Mouse (Mus musculus): ENCODE results near the gene Tsg101.

Tsg101 gene

GRCm38 (mm10) chr7:46877255-46877654 is 42.5 kb downstream of the Tsg101 start:
- DNase-seq (ENCODE audit: inconsistent age in 2 of 2, low spot score in 1 of 2) = no peak

- DNase-seq (ENCODE audit: inconsistent age in 2 of 2, low spot score in 1 of 2) = no peak
These were observed 42.9 kb downstream of the Tsg101 start for GRCm38 (mm10) chr7:46876841-46877240.

- no peak for DNase-seq (ENCODE audit: inconsistent age in 2 of 2, low spot score in 1 of 2)
These were observed 47.8 kb downstream of the Tsg101 start for GRCm38 (mm10) chr7:46871988-46872387.

GRCm38 (mm10) chr7:46860996-46861395 is 58.8 kb downstream of the Tsg101 start, which contains the start of gene Ldhc:
Gene Ldhc, plus strand, starts transcription at chr7:46861203.
- no peak for DNase-seq (ENCODE audit: inconsistent age in 2 of 2, low spot score in 1 of 2)

- no peak for DNase-seq (ENCODE audit: inconsistent age in 2 of 2, low spot score in 1 of 2)
These were observed 60.7 kb downstream of the Tsg101 start for GRCm38 (mm10) chr7:46859031-46859430.

- DNase-seq (ENCODE audit: inconsistent age in 2 of 2, low spot score in 1 of 2) = no peak
These were observed 62.3 kb downstream of the Tsg101 start for GRCm38 (mm10) chr7:46857436-46857835.

- DNase-seq (ENCODE audit: inconsistent age in 2 of 2, low spot score in 1 of 2) = no peak
These were observed 63.8 kb downstream of the Tsg101 start for GRCm38 (mm10) chr7:46855866-46856560.

GRCm38 (mm10) chr7:46853365-46853764 is 66.4 kb downstream of the Tsg101 start:
- no peak for DNase-seq (ENCODE audit: inconsistent age in 2 of 2, low spot score in 1 of 2)

GRCm38 (mm10) chr7:46852666-46853065 is 67.1 kb downstream of the Tsg101 start:
- DNase-seq (ENCODE audit: inconsistent age in 2 of 2, low spot score in 1 of 2) = no peak

GRCm38 (mm10) chr7:46851026-46851425 is 68.7 kb downstream of the Tsg101 start:
- no peak for DNase-seq (ENCODE audit: inconsistent age in 2 of 2, low spot score in 1 of 2)

GRCm38 (mm10) chr7:46849287-46849686 is 70.5 kb downstream of the Tsg101 start:
- DNase-seq (ENCODE audit: inconsistent age in 2 of 2, low spot score in 1 of 2) = peak in 1 of 2 experiments; percentile 54

- peak; percentile 63 to 83 for DNase-seq (ENCODE audit: inconsistent age in 2 of 2, low spot score in 1 of 2)
These were observed 73.1 kb downstream of the Tsg101 start for GRCm38 (mm10) chr7:46846486-46847244.

GRCm38 (mm10) chr7:46845978-46846485 is 73.7 kb downstream of the Tsg101 start:
- DNase-seq (ENCODE audit: inconsistent age in 2 of 2, low spot score in 1 of 2) = peak; percentile 48 to 81

GRCm38 (mm10) chr7:46845211-46845977 is 74.4 kb downstream of the Tsg101 start:
- DNase-seq (ENCODE audit: inconsistent age in 2 of 2, low spot score in 1 of 2) = peak; percentile 93 to 96

- no peak for DNase-seq (ENCODE audit: inconsistent age in 2 of 2, low spot score in 1 of 2)
These were observed 76.2 kb downstream of the Tsg101 start for GRCm38 (mm10) chr7:46843576-46843975.

- no peak for DNase-seq (ENCODE audit: inconsistent age in 2 of 2, low spot score in 1 of 2)
These were observed 77.5 kb downstream of the Tsg101 start for GRCm38 (mm10) chr7:46842278-46842677.

- DNase-seq (ENCODE audit: inconsistent age in 2 of 2, low spot score in 1 of 2) = no peak
These were observed 78.8 kb downstream of the Tsg101 start, which contains the start of gene Ldha for GRCm38 (mm10) chr7:46840787-46841525. Gene Ldha, plus strand, starts transcription at chr7:46841475.

GRCm38 (mm10) chr7:46840326-46840725 is 79.4 kb downstream of the Tsg101 start:
- no peak for DNase-seq (ENCODE audit: inconsistent age in 2 of 2, low spot score in 1 of 2)

- DNase-seq (ENCODE audit: inconsistent age in 2 of 2, low spot score in 1 of 2) = no peak
These were observed 79.9 kb downstream of the Tsg101 start for GRCm38 (mm10) chr7:46839861-46840260.

- peak; percentile 20 to 63 for DNase-seq (ENCODE audit: inconsistent age in 2 of 2, low spot score in 1 of 2)
These were observed 80.3 kb downstream of the Tsg101 start for GRCm38 (mm10) chr7:46839446-46839845.

All from adrenal gland, adult (tissue).